Mouse (Mus musculus): ENCODE results near the gene Fbxo8.

GRCm38 (mm10) chr8:56582841-56583240 lies 32.0 kb downstream of the Fbxo8 start:
- TF ChIP-seq POLR2A (IDR thresholded peaks at IDR 0.05; ENCODE audit: borderline replicate concordance, insufficient read depth, low read length) (no peak), CTCF (IDR thresholded peaks at IDR 0.05; ENCODE audit: borderline replicate concordance, insufficient read depth, low read depth, low read length) (no peak)

Measured in cerebellum, adult 2 months (tissue).